In genomic region chr11:104461551-104461950, GRCm38 (mm10) we compare ENCODE assay signal across 8 mouse cellular contexts. TPM values are rescaled to one million over a fixed set of nuclear protein-coding genes. Genes with fewer than 3 reads are reported as not detected.
DNase-seq lines count a peak whose midpoint lies in the region; ATAC-seq lines count a peak whose summit lies in the region.

No protein-coding gene starts in this region.

- no peaks in the 10 kb centered on the region for H3K27me3 ChIP-seq in hindbrain, embryonic 11.5 days (ENCODE audit: control insufficient read depth, insufficient read depth, low read length)
- no peaks in the 10 kb centered on the region for H3K27me3 ChIP-seq in hindbrain, embryonic 16.5 days (replicated peaks; ENCODE audit: control insufficient read depth, insufficient read depth, low read length)

- no peak overlapping the region for H3K4me3 ChIP-seq in hindbrain, embryonic 11.5 days (ENCODE audit: low read depth, low read length)
- H3K4me3 ChIP-seq in hindbrain, embryonic 16.5 days (ENCODE audit: low read length), result no peak overlapping the region

- no peak overlapping the region for H3K27ac ChIP-seq in hindbrain, embryonic 11.5 days (ENCODE audit: low read depth, low read length)
- H3K27ac ChIP-seq in hindbrain, embryonic 16.5 days (ENCODE audit: low read depth, low read length), result no peak overlapping the region

- ATAC-seq in hindbrain, embryonic 11.5 days (ENCODE audit: low FRiP score), result no peak
- ATAC-seq in hindbrain, embryonic 16.5 days, result no peak
- ATAC-seq in megakaryocyte, adult 5-6 weeks (ENCODE audit: poor library complexity, severe bottlenecking), result peak; percentile 82
- no peak for ATAC-seq in activated CD4-positive, CD25-positive, alpha-beta regulatory T cell, adult 4 months

- H3K36me3 ChIP-seq in hindbrain, embryonic 11.5 days (ENCODE audit: control insufficient read depth, insufficient read depth, low read length), result no peaks in the 10 kb centered on the region
- no peaks in the 10 kb centered on the region for H3K36me3 ChIP-seq in hindbrain, embryonic 16.5 days (ENCODE audit: control insufficient read depth, insufficient read depth, low read length)

- no peaks in the 10 kb centered on the region for H3K9me3 ChIP-seq in hindbrain, embryonic 11.5 days (ENCODE audit: control insufficient read depth, low read length)
- no peaks in the 10 kb centered on the region for H3K9me3 ChIP-seq in hindbrain, embryonic 16.5 days (ENCODE audit: control insufficient read depth, low read length)

- peak; percentile 86 for DNase-seq in hindbrain, embryonic 11.5 days (ENCODE audit: low spot score)
- DNase-seq in 3T3-L1 (ENCODE audit: low read depth, low spot score) (peak; percentile 92), NIH3T3 (ENCODE audit: low read depth) (peak; percentile 92)
- peak; percentile 33 to 74 for DNase-seq in cerebellum, postnatal 25 days
- DNase-seq in kidney, postnatal 36 days, result peak; percentile 77 to 80

- H3K4me1 ChIP-seq in hindbrain, embryonic 11.5 days (replicated peaks; ENCODE audit: control insufficient read depth, insufficient read depth, low read length), result no peaks in the 10 kb centered on the region
- peaks cover 3% of the 10 kb centered on the region for H3K4me1 ChIP-seq in hindbrain, embryonic 16.5 days (ENCODE audit: control insufficient read depth, insufficient read depth, low read depth, low read length)

- no peak overlapping the region for H3K9ac ChIP-seq in hindbrain, embryonic 11.5 days (ENCODE audit: low read depth, low read length)
- no peak overlapping the region for H3K9ac ChIP-seq in hindbrain, embryonic 16.5 days (ENCODE audit: low read depth, low read length)

- no peak overlapping the region for H3K4me2 ChIP-seq in hindbrain, embryonic 11.5 days (replicated peaks; ENCODE audit: low read depth, low read length)
- no peak overlapping the region for H3K4me2 ChIP-seq in hindbrain, embryonic 16.5 days (ENCODE audit: low read length)

RNA-seq across cellular contexts. Expression of gene Kansl1, which starts 7.1 kb away (rescaled TPM):
- polyA plus RNA-seq in hindbrain, embryonic 11.5 days (2014; fragmentation: Nextera tagmentation; extraction: Ambion mirVana), result 29.8 and 31.3 TPM in 2 replicates
- 22.2 and 26.3 TPM in 2 replicates for polyA plus RNA-seq in hindbrain, embryonic 16.5 days (2015; fragmentation: Nextera tagmentation; extraction: Ambion mirVana)
- 50.8 and 51.7 TPM in 2 replicates for total RNA-seq in megakaryocyte, adult 5-6 weeks (2015)
- 27.5 and 33.3 TPM in 2 replicates for total RNA-seq in megakaryocyte, adult 5-6 weeks (2017)
- polyA plus RNA-seq in activated CD4-positive, CD25-positive, alpha-beta regulatory T cell, adult 4 months (2017; shearing (Covaris generic)), result 10 to 100 TPM; 35.2 to 43.0 TPM
